Mouse (Mus musculus): ENCODE measurements around the gene Itgb5. TPM values are rescaled to one million over a fixed set of nuclear protein-coding genes. Genes with fewer than 3 reads are reported as not detected.
A peak's percentile ranks its signal among the peaks of the same experiment; 100 is the strongest.

Itgb5 gene
- polyA plus RNA-seq, 1 experiment from 2014 or later: 31.0 TPM

GRCm38 (mm10) chr16:33947664-33948571, 118.5 kb downstream of the Itgb5 start:
- no peak overlapping the region for H3K9ac ChIP-seq (replicated peaks)
- H3K27ac ChIP-seq (replicated peaks): no peak overlapping the region
- WGBS: 83% methylated on average over 17 of the region's 17 CpGs
- H3K9me3 ChIP-seq: no peaks in the 10 kb centered on the region
- no peak for ATAC-seq (ENCODE audit: low FRiP score, low read depth)
- H3K27me3 ChIP-seq: no peaks in the 10 kb centered on the region
- no peaks in the 10 kb centered on the region for H3K4me1 ChIP-seq
- no peaks in the 10 kb centered on the region for H3K36me3 ChIP-seq
- H3K4me3 ChIP-seq: no peak overlapping the region
- H3K4me2 ChIP-seq (replicated peaks): no peak overlapping the region

DNA sequence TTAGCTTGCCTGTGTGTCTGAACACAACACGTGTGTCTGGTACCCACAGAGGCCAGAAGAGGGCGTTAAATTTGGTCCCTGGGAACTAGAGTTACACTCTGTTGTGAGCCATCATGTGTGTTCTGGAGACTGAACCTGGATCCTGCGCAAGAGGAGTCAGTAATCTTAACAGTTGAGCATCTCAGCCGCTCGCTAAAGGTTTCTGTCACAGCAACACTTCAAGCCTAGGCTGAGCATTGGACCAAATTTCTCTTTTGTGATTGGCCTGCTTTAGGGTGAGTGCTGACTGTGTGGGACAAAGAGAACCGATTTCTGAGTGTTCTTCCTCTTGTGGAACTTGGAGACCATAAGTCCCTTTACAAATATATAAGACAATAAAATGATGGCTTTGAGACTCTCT, 120.9 kb downstream of the Itgb5 start:
- H3K9ac ChIP-seq (replicated peaks): no peak overlapping the region
- WGBS: 83% methylated on average over 6 of the region's 6 CpGs
- ATAC-seq (ENCODE audit: low FRiP score, low read depth): no peak
- peaks cover 23% of the 10 kb centered on the region for H3K36me3 ChIP-seq
- H3K27ac ChIP-seq (replicated peaks): no peak overlapping the region
- H3K27me3 ChIP-seq: no peaks in the 10 kb centered on the region
- no peak overlapping the region for H3K4me3 ChIP-seq
- H3K9me3 ChIP-seq: no peaks in the 10 kb centered on the region
- H3K4me2 ChIP-seq (replicated peaks): no peak overlapping the region
- no peaks in the 10 kb centered on the region for H3K4me1 ChIP-seq

GRCm38 (mm10) chr16:33950830-33951229, 121.4 kb downstream of the Itgb5 start:
- Histone ChIP-seq H3K4me3 (no peak overlapping the region), H3K27me3 (no peaks in the 10 kb centered on the region), H3K36me3 (peaks cover 28% of the 10 kb centered on the region), H3K4me1 (no peaks in the 10 kb centered on the region), H3K4me2 (replicated peaks) (no peak overlapping the region), H3K9ac (replicated peaks) (no peak overlapping the region), H3K27ac (replicated peaks) (no peak overlapping the region), H3K9me3 (no peaks in the 10 kb centered on the region)
- WGBS: 32% methylated on average over 4 of the region's 4 CpGs
- ATAC-seq (ENCODE audit: low FRiP score, low read depth): peak; percentile 41; the same call in 1 of the 2 replicates

- Histone ChIP-seq H3K9me3 (no peaks in the 10 kb centered on the region), H3K27me3 (no peaks in the 10 kb centered on the region), H3K27ac (replicated peaks) (no peak overlapping the region), H3K36me3 (peaks cover 49% of the 10 kb centered on the region), H3K4me3 (no peak overlapping the region), H3K9ac (replicated peaks) (no peak overlapping the region), H3K4me1 (no peaks in the 10 kb centered on the region), H3K4me2 (replicated peaks) (no peak overlapping the region)
- 86% methylated on average over 4 of the region's 4 CpGs for WGBS
- ATAC-seq (ENCODE audit: low FRiP score, low read depth): no peak
These were observed 123.5 kb downstream of the Itgb5 start for GRCm38 (mm10) chr16:33953008-33953407.

- Histone ChIP-seq H3K9me3 (no peaks in the 10 kb centered on the region), H3K36me3 (peaks cover 67% of the 10 kb centered on the region), H3K27ac (replicated peaks) (no peak overlapping the region), H3K4me1 (no peaks in the 10 kb centered on the region), H3K27me3 (no peaks in the 10 kb centered on the region), H3K4me3 (no peak overlapping the region), H3K4me2 (replicated peaks) (no peak overlapping the region), H3K9ac (replicated peaks) (no peak overlapping the region)
- 91% methylated on average over 1 of the region's 1 CpGs for WGBS
- ATAC-seq (ENCODE audit: low FRiP score, low read depth): no peak
These were observed 125.3 kb downstream of the Itgb5 start for GRCm38 (mm10) chr16:33954793-33955192.

GRCm38 (mm10) chr16:33963509-33963908, 134.0 kb downstream of the Itgb5 start:
- no peaks in the 10 kb centered on the region for H3K9me3 ChIP-seq
- no peak overlapping the region for H3K9ac ChIP-seq (replicated peaks)
- WGBS: 96% methylated on average over 6 of the region's 6 CpGs
- peaks cover 12% of the 10 kb centered on the region for H3K4me1 ChIP-seq
- H3K4me2 ChIP-seq (replicated peaks): no peak overlapping the region
- H3K27me3 ChIP-seq: no peaks in the 10 kb centered on the region
- peaks cover 47% of the 10 kb centered on the region for H3K36me3 ChIP-seq
- no peak for ATAC-seq (ENCODE audit: low FRiP score, low read depth)
- H3K27ac ChIP-seq (replicated peaks): no peak overlapping the region
- no peak overlapping the region for H3K4me3 ChIP-seq

DNA sequence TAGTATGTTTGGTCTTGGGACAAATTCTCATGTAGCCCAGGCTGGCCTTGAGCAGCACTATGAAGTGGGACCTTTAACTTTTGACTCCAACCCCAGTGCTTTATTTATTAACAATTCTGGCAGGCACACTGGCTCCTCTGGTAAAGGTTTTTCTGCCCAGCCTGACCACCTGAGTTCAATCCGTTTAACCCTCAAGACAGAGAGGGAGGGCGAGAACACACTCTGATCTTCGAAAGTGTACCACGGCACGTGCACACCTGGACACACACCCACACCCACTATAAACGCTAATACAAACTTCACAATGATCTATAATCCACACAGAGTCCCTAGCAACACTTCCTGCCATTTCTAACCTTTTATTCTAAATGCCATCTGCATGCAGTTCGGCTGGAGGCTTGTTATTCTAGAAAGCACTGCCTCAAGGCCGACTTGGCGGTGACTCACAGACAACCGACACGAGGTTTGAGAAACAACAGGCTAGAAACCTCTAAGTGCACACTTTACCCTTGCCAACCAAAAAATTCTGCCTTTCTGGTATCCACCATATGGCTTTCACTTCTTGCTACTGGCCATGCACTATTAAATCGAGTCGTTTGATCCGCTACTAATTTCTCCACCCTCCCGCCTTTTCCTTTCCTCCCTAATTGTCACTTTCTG, 136.5 kb downstream of the Itgb5 start:
- WGBS: 17% methylated on average over 15 of the region's 15 CpGs
- Histone ChIP-seq H3K9me3 (no peaks in the 10 kb centered on the region), H3K4me2 (replicated peaks) (peak overlapping the region; percentile 87), H3K4me3 (peak overlapping the region; percentile 84), H3K27me3 (no peaks in the 10 kb centered on the region), H3K27ac (replicated peaks) (no peak overlapping the region), H3K36me3 (peaks cover 22% of the 10 kb centered on the region), H3K4me1 (peaks cover 12% of the 10 kb centered on the region), H3K9ac (replicated peaks) (peak overlapping the region; percentile 84)
- ATAC-seq (ENCODE audit: low FRiP score, low read depth): no peak

DNA sequence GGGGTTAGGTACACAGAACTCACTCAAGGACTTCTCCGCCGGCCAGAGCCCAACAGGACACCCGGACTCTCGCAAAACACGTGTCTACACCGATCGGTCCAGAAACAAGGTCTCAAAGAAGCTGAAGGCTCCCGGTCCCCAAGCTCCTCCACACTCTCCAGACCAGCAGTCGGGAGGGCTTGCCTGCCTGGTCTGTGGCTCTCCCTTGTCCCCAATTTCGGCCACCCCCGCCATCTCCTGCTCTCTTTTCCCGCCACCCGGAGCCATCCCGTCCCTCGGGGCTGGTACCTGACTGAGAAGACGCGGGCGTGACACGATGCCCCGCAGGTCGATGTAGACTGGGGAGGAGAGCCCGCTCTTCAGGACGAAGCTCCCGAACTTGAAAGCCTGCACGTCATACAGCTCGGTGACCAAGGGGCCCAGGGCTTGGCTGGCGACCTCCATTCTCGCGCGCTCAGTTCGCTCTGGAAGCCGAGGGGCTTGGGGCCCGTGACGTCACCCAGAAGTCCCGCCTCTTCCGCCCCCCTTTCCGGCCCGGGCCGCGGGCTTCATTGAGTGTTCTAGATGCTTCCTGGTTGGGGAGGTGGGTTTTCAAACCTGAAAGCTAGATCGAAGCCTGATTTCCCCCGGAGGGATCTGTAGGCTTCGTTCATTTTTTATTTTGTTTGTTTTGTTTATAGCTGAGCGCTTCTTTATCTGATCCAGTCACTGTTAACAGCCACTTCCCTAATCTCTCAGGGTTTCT, 137.2 kb downstream of the Itgb5 start, which contains the start of gene Umps:
Gene Umps (minus strand): TSS at position 501 of the 745 bp plus-strand sequence.
- H3K36me3 ChIP-seq: peaks cover 15% of the 10 kb centered on the region
- peak; percentile 96 for ATAC-seq (ENCODE audit: low FRiP score, low read depth)
- 0 out of 2 replicates have a peak within 1 kb of the TSS, but pooled peaks have one; percentile 46 for H3K27ac ChIP-seq (replicated peaks)
- peak within 1 kb of the TSS; percentile 84 for H3K9ac ChIP-seq (replicated peaks)
- H3K9me3 ChIP-seq: no peaks in the 10 kb centered on the region
- H3K4me3 ChIP-seq: peak within 1 kb of the TSS; percentile 84
- H3K4me1 ChIP-seq: peaks cover 12% of the 10 kb centered on the region
- H3K4me2 ChIP-seq (replicated peaks): peak within 1 kb of the TSS; percentile 87
- no peaks in the 10 kb centered on the region for H3K27me3 ChIP-seq
- WGBS: under 1% methylated on average over 44 of the region's 44 CpGs

GRCm38 (mm10) chr16:33967283-33967640, 137.8 kb downstream of the Itgb5 start:
- Histone ChIP-seq H3K27ac (replicated peaks) (0 out of 2 replicates have a peak overlapping the region, but pooled peaks have one; percentile 46), H3K9me3 (no peaks in the 10 kb centered on the region)
- ATAC-seq (ENCODE audit: low FRiP score, low read depth): no peak

GRCm38 (mm10) chr16:33979855-33980254, 150.4 kb downstream of the Itgb5 start:
- Histone ChIP-seq H3K9me3 (0 out of 2 replicates have a peak, but pooled peaks cover 3% of the 10 kb centered on the region), H3K4me1 (peaks cover 5% of the 10 kb centered on the region; the same call in 1 of the 2 replicates), H3K4me3 (no peak overlapping the region), H3K9ac (replicated peaks) (no peak overlapping the region), H3K27me3 (no peaks in the 10 kb centered on the region), H3K27ac (replicated peaks) (no peak overlapping the region), H3K4me2 (replicated peaks) (no peak overlapping the region), H3K36me3 (peaks cover 39% of the 10 kb centered on the region)
- no peak for ATAC-seq (ENCODE audit: low FRiP score, low read depth)
- WGBS: 35% methylated on average over 2 of the region's 2 CpGs

More at GRCm38 (mm10) chr16:33967283-33967640, 137.8 kb downstream of the Itgb5 start:
- Histone ChIP-seq H3K9ac (replicated peaks) (peak overlapping the region; percentile 84; the same call in 1 of the 2 replicates), H3K4me2 (replicated peaks) (peak overlapping the region; percentile 87), H3K36me3 (peaks cover 10% of the 10 kb centered on the region), H3K4me1 (peaks cover 12% of the 10 kb centered on the region), H3K27me3 (no peaks in the 10 kb centered on the region), H3K4me3 (peak overlapping the region; percentile 84)
- 67% methylated on average over 2 of the region's 2 CpGs for WGBS

GRCm38 (mm10) chr16:33983712-33984111, 154.2 kb downstream of the Itgb5 start:
- H3K4me3 ChIP-seq: no peak overlapping the region
- H3K36me3 ChIP-seq: peaks cover 17% of the 10 kb centered on the region
- H3K4me1 ChIP-seq: peaks cover 5% of the 10 kb centered on the region; the same call in 1 of the 2 replicates
- H3K9me3 ChIP-seq: no peaks in the 10 kb centered on the region
- ATAC-seq (ENCODE audit: low FRiP score, low read depth): no peak
- no peak overlapping the region for H3K4me2 ChIP-seq (replicated peaks)
- no peaks in the 10 kb centered on the region for H3K27me3 ChIP-seq
- H3K27ac ChIP-seq (replicated peaks): no peak overlapping the region
- H3K9ac ChIP-seq (replicated peaks): no peak overlapping the region
- WGBS: 96% methylated on average over 6 of the region's 6 CpGs
